Mouse (Mus musculus) intestine, embryonic 16.5 days (tissue): Measurements from ENCODE around the gene C77080. TPM values are rescaled to one million over a fixed set of nuclear protein-coding genes. Genes with fewer than 3 reads are reported as not detected.

Experiments used
- ATAC-seq: fragments of 200-750 bp; cut with Nextera tagmentation; 2 replicates; pipeline ENCODE4 v1.8.0; 2017; ENCODE audit warnings: moderate TSS enrichment, moderate library complexity
- H3K27ac ChIP-seq: fragments of 300-500 bp; sonication (generic); 2 replicates; pipeline ENCODE4 v1.5.1; 2014; ENCODE audit warnings: mild to moderate bottlenecking, low read length
- H3K27me3 ChIP-seq: fragments of 300-500 bp; sonication (generic); replicated peaks from 2 replicates; pipeline ENCODE4 v1.6.1; 2014; ENCODE audit warnings: low read length, control low read depth, mixed read lengths; ENCODE audit not compliant: control insufficient read depth, insufficient read depth
- H3K36me3 ChIP-seq: fragments of 300-500 bp; sonication (generic); 2 replicates; pipeline ENCODE4 v1.6.1; 2014; ENCODE audit warnings: low read length, control low read depth; ENCODE audit not compliant: control insufficient read depth, insufficient read depth
- H3K4me1 ChIP-seq: fragments of 300-500 bp; sonication (generic); 2 replicates; pipeline ENCODE4 v1.6.1; 2014; ENCODE audit warnings: low read length, control low read depth, mixed read lengths; ENCODE audit not compliant: control insufficient read depth, insufficient read depth
- H3K4me2 ChIP-seq: fragments of 300-500 bp; sonication (generic); 2 replicates; pipeline ENCODE4 v1.6.1; 2014; ENCODE audit warnings: low read depth, low read length, control low read depth
- H3K4me3 ChIP-seq: fragments of 300-500 bp; sonication (generic); 2 replicates; pipeline ENCODE4 v1.5.1; 2014; ENCODE audit warnings: mild to moderate bottlenecking, low read length
- H3K9ac ChIP-seq: fragments of 300-500 bp; sonication (generic); 2 replicates; pipeline ENCODE4 v1.6.1; 2014; ENCODE audit warnings: low read depth, low read length
- H3K9me3 ChIP-seq: fragments of 300-500 bp; sonication (generic); 2 replicates; pipeline ENCODE4 v1.6.1; 2016; ENCODE audit warnings: low read length, control low read depth; ENCODE audit not compliant: control insufficient read depth
- WGBS: fragments of 180-500 bp; shearing (Covaris S2); extraction: QIAGEN DNeasy Blood & Tissue Kit; methylation state at CpG from one replicate; pipeline ENCODE4 v1.1.7; 2014; 5-methylcytosine and 5-hydroxymethylcytosine counted together
- polyA plus RNA-seq: library from polyadenylated mRNA; unstranded; fragments of >200 nt; fragmentation: Nextera tagmentation; extraction: Ambion mirVana; gene quantifications from 2 replicates; pipeline ENCODE4 v1.2.1, GENCODE M21; 2015

Gene C77080
- polyA plus RNA-seq, 1 experiment from 2014 or later = 6.5 TPM

DNA sequence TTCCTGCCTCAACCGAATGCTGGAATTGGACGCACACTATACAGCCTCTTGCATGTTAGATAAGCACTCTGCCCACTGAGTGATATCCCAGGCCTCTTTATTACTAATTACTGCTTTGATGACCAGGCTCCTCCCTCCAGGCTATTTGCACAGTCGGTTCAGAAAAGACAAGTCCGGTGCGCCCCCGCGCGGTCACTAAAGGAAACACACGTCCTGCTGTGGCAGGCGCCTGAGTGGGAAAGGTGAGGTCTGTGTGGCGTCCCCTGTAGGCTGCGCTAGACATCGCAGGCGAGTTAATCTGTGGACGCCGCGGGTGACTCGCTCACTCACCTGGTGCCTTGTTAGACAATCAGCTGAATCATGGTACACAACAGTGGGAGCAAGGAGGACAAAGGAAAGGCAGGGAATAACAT, 15.3 kb upstream of the C77080 start:
- H3K9me3 ChIP-seq = no peaks in the 10 kb centered on the region
- H3K27ac ChIP-seq = no peak overlapping the region
- H3K27me3 ChIP-seq = no peaks in the 10 kb centered on the region
- H3K9ac ChIP-seq = no peak overlapping the region
- no peak overlapping the region for H3K4me3 ChIP-seq
- no peak overlapping the region for H3K4me2 ChIP-seq
- peaks cover 4% of the 10 kb centered on the region for H3K4me1 ChIP-seq
- under 1% methylated on average over 18 of the region's 18 CpGs for WGBS
- ATAC-seq = peak; percentile 63
- no peaks in the 10 kb centered on the region for H3K36me3 ChIP-seq

DNA sequence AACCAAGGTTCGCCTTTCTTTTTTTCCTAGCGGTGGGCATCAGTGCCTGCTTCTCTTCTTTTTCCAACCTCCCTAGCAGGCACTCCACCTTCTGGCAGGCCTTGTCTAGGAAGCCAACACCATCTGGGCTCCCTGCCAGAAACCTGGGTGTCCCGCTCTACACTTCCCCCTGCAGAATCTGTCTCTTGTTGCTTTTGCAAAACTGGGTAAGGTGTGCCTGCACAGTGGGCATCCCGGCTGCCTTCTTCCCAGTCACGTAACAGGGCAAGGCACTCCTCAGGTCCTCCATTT, 11.5 kb upstream of the C77080 start:
- Histone ChIP-seq H3K4me3 (peak overlapping the region; percentile 27), H3K27ac (peak overlapping the region; percentile 83), H3K36me3 (no peaks in the 10 kb centered on the region), H3K4me1 (peaks cover 6% of the 10 kb centered on the region), H3K4me2 (peak overlapping the region; percentile 26), H3K9ac (peak overlapping the region; percentile 46), H3K9me3 (no peaks in the 10 kb centered on the region), H3K27me3 (no peaks in the 10 kb centered on the region)
- 35% methylated on average over 5 of the region's 5 CpGs for WGBS
- ATAC-seq = peak; percentile 62

DNA sequence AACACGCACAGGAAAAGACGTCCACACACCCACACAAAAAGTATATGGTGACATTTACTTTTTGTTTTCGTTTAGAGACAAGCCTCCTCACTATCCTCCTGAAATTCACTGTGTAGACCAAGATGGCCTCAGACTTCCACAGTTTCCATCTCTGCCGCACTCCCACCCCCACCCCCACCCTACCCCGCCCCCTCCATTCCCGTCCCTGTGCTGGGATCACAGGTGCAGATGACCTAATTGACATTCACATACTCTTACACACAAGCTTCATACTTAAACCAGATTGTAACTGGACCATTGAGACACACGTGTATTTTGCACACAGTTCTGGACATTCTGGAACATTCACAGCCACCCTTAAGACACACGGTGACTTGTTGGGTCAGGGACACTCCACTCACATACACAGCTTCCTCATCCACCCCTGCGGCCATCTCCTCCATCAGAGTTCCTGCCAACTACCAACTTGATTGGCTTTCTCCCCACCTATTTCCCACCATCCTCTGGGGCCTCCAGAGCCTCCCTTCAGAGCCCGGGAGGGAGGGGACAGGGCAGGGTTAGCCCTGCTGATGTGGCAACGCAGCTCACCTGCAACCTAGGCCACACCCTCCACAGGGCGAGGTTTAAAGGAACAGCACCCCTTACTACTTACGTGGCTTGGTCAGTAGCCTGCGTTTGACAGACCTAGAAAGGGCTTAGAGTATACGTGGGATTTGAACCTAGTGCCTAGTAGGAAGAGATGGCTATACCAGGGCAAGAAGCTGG, 11.0 kb upstream of the C77080 start:
- WGBS = 21% methylated on average over 15 of the region's 15 CpGs
- peak overlapping the region; percentile 51 for H3K9ac ChIP-seq
- peak overlapping the region; percentile 40 for H3K4me3 ChIP-seq
- no peaks in the 10 kb centered on the region for H3K36me3 ChIP-seq
- H3K4me2 ChIP-seq = peak overlapping the region; percentile 55
- peaks cover 6% of the 10 kb centered on the region for H3K4me1 ChIP-seq
- no peaks in the 10 kb centered on the region for H3K27me3 ChIP-seq
- H3K27ac ChIP-seq = peak overlapping the region; percentile 83
- H3K9me3 ChIP-seq = no peaks in the 10 kb centered on the region
- peak; percentile 97 for ATAC-seq

DNA sequence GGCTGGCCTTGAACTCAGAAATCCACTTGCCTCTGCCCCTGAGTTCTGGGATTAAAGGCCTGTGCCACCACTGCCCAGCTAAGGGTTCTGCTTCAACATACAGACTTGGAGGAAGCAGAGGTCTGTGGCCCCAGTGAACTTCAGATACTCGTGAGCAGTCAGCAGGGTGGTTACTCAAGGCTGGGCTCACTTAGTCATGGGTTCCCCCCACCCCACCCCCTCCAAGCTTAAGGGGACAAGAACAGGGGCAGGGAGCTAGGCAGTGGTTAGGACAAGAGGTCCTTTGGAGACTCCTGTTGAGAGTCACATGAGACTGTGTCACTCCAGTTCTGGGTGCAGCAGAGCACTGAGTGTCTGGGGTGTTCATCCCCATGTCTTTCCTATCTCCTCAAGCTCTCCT, 7.5 kb upstream of the C77080 start:
- 37% methylated on average over 1 of the region's 1 CpGs for WGBS
- Histone ChIP-seq H3K27ac (peak overlapping the region; percentile 41), H3K4me1 (peaks cover 4% of the 10 kb centered on the region), H3K4me3 (no peak overlapping the region), H3K4me2 (no peak overlapping the region), H3K9me3 (no peaks in the 10 kb centered on the region), H3K9ac (no peak overlapping the region), H3K27me3 (no peaks in the 10 kb centered on the region), H3K36me3 (no peaks in the 10 kb centered on the region)
- ATAC-seq = no peak

DNA sequence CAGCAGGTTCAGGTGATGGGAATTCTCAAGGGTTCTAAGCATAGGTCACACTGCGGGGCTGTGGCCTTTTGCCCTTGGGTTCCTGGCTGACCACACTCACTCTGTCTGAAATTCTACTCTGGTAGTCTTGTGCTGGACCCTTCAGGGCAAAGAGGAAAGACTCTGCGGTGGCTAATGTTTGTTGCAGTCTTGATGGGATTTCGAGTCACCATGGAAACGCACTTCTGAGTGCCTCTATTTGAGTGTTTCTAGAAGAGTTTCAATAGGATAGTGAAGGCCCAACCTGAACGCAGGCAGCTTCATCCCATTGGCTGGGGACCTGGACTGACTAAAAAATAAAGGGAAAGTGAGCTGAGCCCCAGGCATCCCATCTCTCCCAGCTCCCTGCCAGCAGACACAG, 5.6 kb upstream of the C77080 start:
- Histone ChIP-seq H3K4me2 (no peak overlapping the region), H3K9me3 (no peaks in the 10 kb centered on the region), H3K27ac (no peak overlapping the region), H3K36me3 (no peaks in the 10 kb centered on the region), H3K4me3 (no peak overlapping the region), H3K4me1 (peaks cover 13% of the 10 kb centered on the region), H3K27me3 (no peaks in the 10 kb centered on the region), H3K9ac (no peak overlapping the region)
- ATAC-seq = no peak
- 84% methylated on average over 5 of the region's 5 CpGs for WGBS

DNA sequence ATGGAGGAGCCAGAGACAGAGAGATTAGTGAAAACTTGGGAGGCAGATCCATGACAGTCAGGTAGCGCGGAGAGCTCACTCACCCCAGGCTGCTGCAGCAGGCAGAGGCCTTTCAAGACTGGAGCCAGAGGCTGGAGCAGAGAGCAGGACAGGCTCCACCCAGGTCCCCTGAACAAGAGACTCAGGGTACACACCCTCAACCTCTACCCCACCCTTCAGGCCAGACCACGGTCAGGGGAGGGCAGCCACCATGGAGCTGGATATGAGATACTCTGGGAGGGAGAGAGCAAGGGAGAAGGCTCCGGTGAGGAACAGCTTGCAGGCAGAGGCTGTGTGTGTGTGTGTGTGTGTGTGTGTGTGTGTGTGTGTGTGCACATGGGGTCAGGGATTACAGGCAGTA, 5.0 kb upstream of the C77080 start:
- Histone ChIP-seq H3K9ac (0 out of 2 replicates have a peak overlapping the region, but pooled peaks have one; percentile 17), H3K9me3 (no peaks in the 10 kb centered on the region), H3K27ac (no peak overlapping the region), H3K4me1 (peaks cover 10% of the 10 kb centered on the region), H3K4me2 (no peak overlapping the region), H3K36me3 (no peaks in the 10 kb centered on the region), H3K4me3 (no peak overlapping the region), H3K27me3 (no peaks in the 10 kb centered on the region)
- WGBS = 76% methylated on average over 4 of the region's 4 CpGs
- ATAC-seq = peak; percentile 17; the same call in 1 of the 2 replicates

DNA sequence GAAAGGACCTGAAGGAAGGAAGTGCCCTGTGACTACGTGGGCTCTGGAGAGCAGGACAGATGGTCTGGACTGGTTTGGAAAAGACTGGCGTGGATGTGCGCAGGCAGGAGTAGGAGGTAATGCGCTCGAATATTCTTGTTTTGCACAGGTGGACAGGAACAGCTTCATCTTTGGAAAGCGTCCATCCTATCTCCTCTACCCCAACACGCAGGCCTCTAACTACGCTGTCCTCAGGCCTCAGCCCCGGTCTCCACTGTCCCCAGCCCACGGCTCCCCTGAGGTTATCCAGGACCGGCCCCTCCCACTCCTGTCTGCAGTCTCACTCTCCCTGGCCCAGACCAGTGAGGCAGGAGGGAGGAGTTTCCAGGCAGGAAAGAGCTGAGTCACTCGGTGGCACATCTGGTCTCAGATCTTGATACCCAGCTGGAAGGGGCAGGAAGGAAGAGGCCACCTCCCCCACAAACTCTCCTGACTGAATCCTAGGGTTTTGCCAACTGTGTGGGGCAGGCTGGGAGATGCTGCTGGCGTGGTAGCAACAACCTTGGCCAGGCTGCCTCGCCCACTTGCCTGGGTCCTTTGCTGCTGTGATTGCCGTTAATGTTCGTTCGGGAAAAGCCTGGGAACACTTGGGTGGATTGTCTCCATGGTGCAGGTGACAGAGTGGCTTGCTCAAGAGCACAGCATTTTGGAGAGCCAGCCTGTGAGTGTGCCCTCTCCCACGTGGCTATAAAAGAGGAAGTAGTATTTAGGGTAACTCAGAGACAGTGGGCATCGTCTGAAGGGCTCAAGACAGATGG, 2.2 kb upstream of the C77080 start:
- peak overlapping the region; percentile 15; the same call in 1 of the 2 replicates for H3K9ac ChIP-seq
- peak; percentile 87 for ATAC-seq
- H3K4me1 ChIP-seq = peaks cover 10% of the 10 kb centered on the region
- H3K9me3 ChIP-seq = no peaks in the 10 kb centered on the region
- peak overlapping the region; percentile 35 for H3K4me2 ChIP-seq
- H3K27me3 ChIP-seq = no peaks in the 10 kb centered on the region
- WGBS = 28% methylated on average over 19 of the region's 19 CpGs
- peak overlapping the region; percentile 29; the same call in 1 of the 2 replicates for H3K27ac ChIP-seq
- H3K36me3 ChIP-seq = no peaks in the 10 kb centered on the region
- no peak overlapping the region for H3K4me3 ChIP-seq

DNA sequence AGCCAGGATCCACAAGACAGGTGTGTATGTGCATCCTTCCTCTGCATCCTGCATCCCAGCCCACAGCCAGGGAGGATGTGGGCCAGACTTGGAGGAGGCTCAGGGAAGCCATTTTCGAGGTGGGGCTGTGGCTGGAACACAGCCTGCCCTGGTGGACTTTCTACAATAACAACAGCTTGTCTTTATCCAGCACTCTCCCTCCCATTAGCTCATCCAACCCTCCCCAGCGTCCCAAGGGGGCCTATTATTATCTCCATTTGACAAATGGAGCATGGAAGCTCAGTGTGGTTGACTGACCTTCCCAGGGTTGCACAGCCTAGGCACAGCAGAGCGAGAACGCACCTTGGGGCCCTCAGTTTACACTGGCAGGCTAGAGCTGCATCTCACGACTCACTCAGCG, 526 bp downstream of the C77080 start:
- Histone ChIP-seq H3K9me3 (no peaks in the 10 kb centered on the region), H3K27ac (no peak overlapping the region), H3K4me2 (no peak overlapping the region), H3K4me3 (no peak overlapping the region), H3K36me3 (no peaks in the 10 kb centered on the region), H3K4me1 (peaks cover 19% of the 10 kb centered on the region), H3K27me3 (no peaks in the 10 kb centered on the region), H3K9ac (no peak overlapping the region)
- no peak for ATAC-seq
- WGBS = 22% methylated on average over 6 of the region's 6 CpGs

DNA sequence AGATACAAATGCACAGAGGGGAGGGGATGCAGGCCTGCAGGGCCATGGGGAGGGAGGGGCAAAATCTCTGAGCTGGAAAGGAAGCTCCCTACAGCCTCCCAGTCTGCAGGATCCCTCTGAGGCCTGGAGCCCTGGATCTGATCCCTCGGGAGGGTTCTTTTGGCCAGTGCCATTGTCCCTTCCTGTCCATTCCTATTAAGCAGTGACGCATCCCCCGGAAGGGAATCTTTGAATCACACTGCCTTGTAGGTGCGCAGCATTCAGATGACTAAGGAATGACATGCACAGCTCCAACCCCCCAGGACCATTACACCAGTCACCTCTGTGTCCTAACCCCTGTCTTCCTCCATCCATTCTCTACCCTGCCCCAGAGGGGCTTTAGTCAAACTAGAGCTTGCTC, 2.1 kb downstream of the C77080 start:
- no peaks in the 10 kb centered on the region for H3K27me3 ChIP-seq
- no peak for ATAC-seq
- no peaks in the 10 kb centered on the region for H3K36me3 ChIP-seq
- no peak overlapping the region for H3K4me3 ChIP-seq
- H3K9me3 ChIP-seq = no peaks in the 10 kb centered on the region
- no peak overlapping the region for H3K27ac ChIP-seq
- H3K4me2 ChIP-seq = no peak overlapping the region
- peaks cover 19% of the 10 kb centered on the region for H3K4me1 ChIP-seq
- WGBS = 72% methylated on average over 4 of the region's 4 CpGs
- H3K9ac ChIP-seq = no peak overlapping the region
